Mouse (Mus musculus) heart, postnatal 0 days (tissue): ENCODE measurements around the gene Pde4d. TPM values are rescaled to one million over a fixed set of nuclear protein-coding genes. Genes with fewer than 3 reads are reported as not detected.

Source experiments
- ATAC-seq: fragments of 200-750 bp; cut with Nextera tagmentation; 2 replicates; pipeline ENCODE4 v1.8.0; 2017; ENCODE audit warnings: low read depth, moderate number of reproducible peaks, moderate library complexity; ENCODE audit not compliant: insufficient read depth
- DNase-seq: peaks from one replicate; pipeline ENCODE4 v3.0.0-alpha.2; 2016; ENCODE audit warnings: low spot score
- H3K27ac ChIP-seq: fragments of 300-500 bp; sonication (generic); 2 replicates; pipeline ENCODE4 v1.5.1; 2014; ENCODE audit warnings: low read depth, mild to moderate bottlenecking
- H3K27me3 ChIP-seq: fragments of 300-500 bp; sonication (generic); 2 replicates; pipeline ENCODE4 v1.6.1; 2014; ENCODE audit warnings: low read length, mixed read lengths; ENCODE audit not compliant: control insufficient read depth, insufficient read depth
- H3K36me3 ChIP-seq: fragments of 300-500 bp; sonication (generic); replicated peaks from 2 replicates; pipeline ENCODE4 v1.6.1; 2014; ENCODE audit warnings: low read length, mixed read lengths; ENCODE audit not compliant: control insufficient read depth, insufficient read depth
- H3K4me1 ChIP-seq: fragments of 300-500 bp; sonication (generic); 2 replicates; pipeline ENCODE4 v1.6.1; 2014; ENCODE audit warnings: antibody characterized with exemption; ENCODE audit not compliant: control insufficient read depth, insufficient read depth
- H3K4me2 ChIP-seq: fragments of 300-500 bp; sonication (generic); 2 replicates; pipeline ENCODE4 v1.6.1; 2014; ENCODE audit warnings: low read depth, mild to moderate bottlenecking, low read length, moderate library complexity
- H3K4me3 ChIP-seq: fragments of 300-500 bp; sonication (generic); 2 replicates; pipeline ENCODE4 v1.5.1; 2014; ENCODE audit warnings: low read depth, low read length
- H3K9ac ChIP-seq: fragments of 300-500 bp; sonication (generic); replicated peaks from 2 replicates; pipeline ENCODE4 v1.6.1; 2014; ENCODE audit warnings: low read depth, low read length, mixed read lengths
- H3K9me3 ChIP-seq: fragments of 300-500 bp; sonication (generic); replicated peaks from 2 replicates; pipeline ENCODE4 v1.6.1; 2016; ENCODE audit warnings: low read length; ENCODE audit not compliant: control insufficient read depth
- CTCF ChIP-seq: IDR thresholded peaks from 2 replicates; pipeline ENCODE4 v1.5.1; 2016; ENCODE audit warnings: antibody characterized with exemption, control low read depth, low read depth
- EP300 ChIP-seq: IDR thresholded peaks from 2 replicates; pipeline ENCODE4 v1.6.1; 2016; ENCODE audit warnings: antibody characterized with exemption, low read depth
- WGBS: fragments of 180-500 bp; shearing (Covaris S2); extraction: QIAGEN DNeasy Blood & Tissue Kit; methylation state at CpG from one replicate; pipeline ENCODE4 v1.1.7; 2014; 5-methylcytosine and 5-hydroxymethylcytosine counted together
- polyA plus RNA-seq: library from polyadenylated mRNA; unstranded; fragments of >200 nt; fragmentation: Nextera tagmentation; extraction: Ambion mirVana; gene quantifications from 2 replicates; pipeline ENCODE4 v1.2.1, GENCODE M21; 2015
- total RNA-seq: library from RNA; depleted of rRNA; stranded (reverse); fragments of >200 nt; gene quantifications from 2 replicates; pipeline ENCODE4 v1.2.3, GENCODE M21; 2014; ENCODE audit warnings: low replicate concordance

The Pde4d gene
- total and polyA plus RNA-seq, 2 experiments from 2014 or later = 21.9 to 58.0 TPM

- no peaks in the 10 kb centered on the region for H3K27me3 ChIP-seq
- no peak overlapping the region for H3K4me3 ChIP-seq
- no peak overlapping the region for H3K9ac ChIP-seq
- peaks cover 36% of the 10 kb centered on the region for H3K4me1 ChIP-seq
- ATAC-seq (no peak), DNase-seq (no peak)
- H3K27ac ChIP-seq = no peak overlapping the region
- no peak overlapping the region for H3K4me2 ChIP-seq
- no peaks in the 10 kb centered on the region for H3K9me3 ChIP-seq
- no peaks in the 10 kb centered on the region for H3K36me3 ChIP-seq
- no peak for TF ChIP-seq CTCF
- no peak for TF ChIP-seq EP300
- WGBS = 84% methylated on average over 6 of the region's 6 CpGs
These were observed 1470.5 kb downstream of the Pde4d start for GRCm38 (mm10) chr13:109920256-109920655.

DNA sequence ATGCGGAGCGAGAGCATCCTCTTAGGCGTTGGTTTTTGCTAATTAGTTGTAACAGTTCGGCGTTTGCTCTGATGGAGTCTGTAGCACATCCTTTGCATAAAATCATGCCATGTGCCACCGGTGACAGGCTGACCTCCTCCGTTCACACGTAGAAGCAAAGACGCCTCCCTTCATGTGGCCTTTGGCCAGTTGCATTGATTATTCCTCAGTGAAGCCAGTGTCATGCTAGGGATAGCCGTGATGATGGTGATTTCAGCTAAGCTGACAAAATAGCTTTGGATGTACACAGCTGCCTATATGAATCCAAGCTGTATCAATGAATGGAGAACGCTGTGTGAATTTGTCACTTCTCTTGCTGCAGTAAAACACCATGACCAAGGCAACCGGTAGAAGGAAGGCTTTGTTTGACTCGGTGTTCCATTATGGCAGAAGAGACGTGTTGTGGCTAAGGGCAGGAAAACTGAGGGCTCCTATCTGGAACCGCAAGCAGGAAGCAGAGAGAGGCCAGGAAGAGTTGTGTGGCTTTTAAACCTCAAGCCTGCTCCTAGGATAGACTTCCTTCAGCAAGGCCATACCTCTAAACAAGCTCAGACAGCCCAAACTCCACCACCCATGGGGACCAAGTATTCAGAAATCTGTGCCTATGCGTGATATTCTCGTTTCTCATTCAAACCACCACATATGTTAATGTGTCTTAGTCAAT is 1471.7 kb downstream of the Pde4d start:
- H3K27me3 ChIP-seq = no peaks in the 10 kb centered on the region
- no peaks in the 10 kb centered on the region for H3K9me3 ChIP-seq
- no peak overlapping the region for H3K4me3 ChIP-seq
- H3K36me3 ChIP-seq = no peaks in the 10 kb centered on the region
- no peak overlapping the region for H3K9ac ChIP-seq
- no peak for ATAC-seq
- H3K27ac ChIP-seq = no peak overlapping the region
- no peak for DNase-seq
- TF ChIP-seq EP300 (no peak), CTCF (no peak)
- no peak overlapping the region for H3K4me2 ChIP-seq
- 83% methylated on average over 17 of the region's 17 CpGs for WGBS
- peaks cover 34% of the 10 kb centered on the region for H3K4me1 ChIP-seq

- Histone ChIP-seq H3K27ac (no peak overlapping the region), H3K36me3 (no peaks in the 10 kb centered on the region), H3K27me3 (no peaks in the 10 kb centered on the region), H3K4me2 (no peak overlapping the region), H3K4me3 (no peak overlapping the region), H3K9ac (no peak overlapping the region), H3K4me1 (peaks cover 31% of the 10 kb centered on the region), H3K9me3 (no peaks in the 10 kb centered on the region)
- TF ChIP-seq CTCF = peak; percentile 74
- no peak for TF ChIP-seq EP300
- ATAC-seq (peak; percentile 52; the same call in 1 of the 2 replicates), DNase-seq (peak; percentile 82)
- WGBS = 3% methylated on average over 4 of the region's 4 CpGs
These were observed 1472.5 kb downstream of the Pde4d start for GRCm38 (mm10) chr13:109922228-109922627.

DNA sequence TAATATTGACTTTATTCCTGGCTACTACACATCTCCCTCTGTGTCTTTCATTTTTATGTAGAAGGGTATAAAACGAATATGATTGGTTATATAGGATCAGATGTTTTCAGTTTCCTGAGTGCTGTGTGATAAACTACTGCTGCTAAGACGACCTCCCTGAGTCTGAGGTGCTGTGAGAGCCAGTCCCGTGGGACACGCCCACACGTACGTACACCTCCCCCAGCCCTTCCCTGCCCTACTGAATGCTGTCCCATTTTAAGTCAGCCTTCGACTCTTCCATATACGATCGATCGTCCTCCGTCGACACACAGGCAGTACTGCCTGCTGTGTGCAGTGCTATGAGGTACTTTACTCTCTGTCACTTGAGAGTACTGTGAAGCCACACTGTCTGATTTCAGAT is 1473.0 kb downstream of the Pde4d start:
- Histone ChIP-seq H3K27ac (no peak overlapping the region; the same call in 1 of the 2 replicates), H3K9me3 (no peaks in the 10 kb centered on the region), H3K4me3 (no peak overlapping the region), H3K27me3 (no peaks in the 10 kb centered on the region), H3K36me3 (no peaks in the 10 kb centered on the region), H3K9ac (no peak overlapping the region), H3K4me2 (no peak overlapping the region), H3K4me1 (peaks cover 26% of the 10 kb centered on the region)
- 67% methylated on average over 12 of the region's 12 CpGs for WGBS
- ATAC-seq = no peak
- no peak for TF ChIP-seq CTCF
- no peak for TF ChIP-seq EP300
- no peak for DNase-seq

DNA sequence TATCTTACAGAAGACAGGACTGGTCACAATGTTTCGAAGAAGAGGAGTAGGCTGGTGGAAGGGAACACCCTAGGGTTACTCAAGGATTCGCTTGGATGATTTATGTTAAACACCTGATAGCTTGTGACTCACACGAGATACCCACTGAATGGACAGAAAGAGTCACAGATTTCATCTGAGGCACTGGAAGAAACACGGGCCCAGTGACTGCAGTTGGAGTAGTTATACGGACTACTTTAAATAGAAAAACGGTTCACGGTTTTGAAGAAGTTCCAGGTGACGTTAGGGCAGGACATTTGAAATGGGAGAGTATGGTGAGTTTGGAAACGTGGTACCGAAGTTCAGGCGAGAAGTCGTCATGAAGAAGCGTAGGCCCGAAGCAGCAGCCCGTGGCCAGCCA is 1475.0 kb downstream of the Pde4d start:
- TF ChIP-seq EP300 = no peak
- no peak for TF ChIP-seq CTCF
- no peak for ATAC-seq
- no peak overlapping the region for H3K27ac ChIP-seq
- H3K27me3 ChIP-seq = no peaks in the 10 kb centered on the region
- H3K4me2 ChIP-seq = no peak overlapping the region
- H3K9ac ChIP-seq = no peak overlapping the region
- no peak for DNase-seq
- H3K36me3 ChIP-seq = no peaks in the 10 kb centered on the region
- no peaks in the 10 kb centered on the region for H3K9me3 ChIP-seq
- WGBS = 90% methylated on average over 15 of the region's 15 CpGs
- no peak overlapping the region for H3K4me3 ChIP-seq
- peaks cover 14% of the 10 kb centered on the region for H3K4me1 ChIP-seq
